Mouse (Mus musculus): Measurements from ENCODE around the gene Colgalt2. TPM values are rescaled to one million over a fixed set of nuclear protein-coding genes. Genes with fewer than 3 reads are reported as not detected.

Colgalt2 gene
- polyA plus RNA-seq, 1 experiment: 0.63 TPM

- 47% methylated on average over 22 of the region's 22 CpGs for WGBS
Observed at GRCm38 (mm10) chr1:152407021-152407946, 7.7 kb downstream of the Colgalt2 start.

GRCm38 (mm10) chr1:152409356-152409755, 9.7 kb downstream of the Colgalt2 start:
- 77% methylated on average over 4 of the region's 4 CpGs for WGBS
- Histone ChIP-seq H3K27ac (ENCODE audit: insufficient read depth, low read depth, low read length) (no peak overlapping the region), H3K4me1 (ENCODE audit: control insufficient read depth, insufficient read depth, insufficient read length, low read length) (no peaks in the 10 kb centered on the region), H3K4me3 (ENCODE audit: low read depth, low read length) (no peak overlapping the region), H3K27me3 (ENCODE audit: control insufficient read depth, insufficient read depth, low read length) (no peaks in the 10 kb centered on the region), H3K36me3 (ENCODE audit: control insufficient read depth, insufficient read depth, low read length) (no peaks in the 10 kb centered on the region)
- no peak for TF ChIP-seq CTCF (IDR thresholded peaks at IDR 0.05; ENCODE audit: extremely low read depth, insufficient read length, insufficient replicate concordance, low read depth, low read length)
- TF ChIP-seq POLR2A (IDR thresholded peaks at IDR 0.05; ENCODE audit: low read depth, low read length): no peak

More at GRCm38 (mm10) chr1:152407021-152407946, 7.7 kb downstream of the Colgalt2 start:
- no peaks in the 10 kb centered on the region for H3K4me1 ChIP-seq (ENCODE audit: control insufficient read depth, insufficient read depth, insufficient read length, low read length)
- no peak for TF ChIP-seq CTCF (IDR thresholded peaks at IDR 0.05; ENCODE audit: extremely low read depth, insufficient read length, insufficient replicate concordance, low read depth, low read length)
- H3K4me3 ChIP-seq (ENCODE audit: low read depth, low read length): no peak overlapping the region
- H3K27ac ChIP-seq (ENCODE audit: insufficient read depth, low read depth, low read length): no peak overlapping the region
- H3K36me3 ChIP-seq (ENCODE audit: control insufficient read depth, insufficient read depth, low read length): no peaks in the 10 kb centered on the region
- no peaks in the 10 kb centered on the region for H3K27me3 ChIP-seq (ENCODE audit: control insufficient read depth, insufficient read depth, low read length)

GRCm38 (mm10) chr1:152410657-152411056, 11.0 kb downstream of the Colgalt2 start:
- Histone ChIP-seq H3K27me3 (ENCODE audit: control insufficient read depth, insufficient read depth, low read length) (no peaks in the 10 kb centered on the region), H3K4me1 (ENCODE audit: control insufficient read depth, insufficient read depth, insufficient read length, low read length) (no peaks in the 10 kb centered on the region), H3K27ac (ENCODE audit: insufficient read depth, low read depth, low read length) (no peak overlapping the region), H3K36me3 (ENCODE audit: control insufficient read depth, insufficient read depth, low read length) (no peaks in the 10 kb centered on the region), H3K4me3 (ENCODE audit: low read depth, low read length) (no peak overlapping the region)
- TF ChIP-seq CTCF (IDR thresholded peaks at IDR 0.05; ENCODE audit: extremely low read depth, insufficient read length, insufficient replicate concordance, low read depth, low read length): no peak
- TF ChIP-seq POLR2A (IDR thresholded peaks at IDR 0.05; ENCODE audit: low read depth, low read length): no peak
- 84% methylated on average over 3 of the region's 3 CpGs for WGBS

- no peak overlapping the region for H3K4me3 ChIP-seq (ENCODE audit: low read depth, low read length)
- WGBS: 86% methylated on average over 2 of the region's 2 CpGs
- no peaks in the 10 kb centered on the region for H3K27me3 ChIP-seq (ENCODE audit: control insufficient read depth, insufficient read depth, low read length)
- no peaks in the 10 kb centered on the region for H3K36me3 ChIP-seq (ENCODE audit: control insufficient read depth, insufficient read depth, low read length)
- H3K27ac ChIP-seq (ENCODE audit: insufficient read depth, low read depth, low read length): no peak overlapping the region
- no peaks in the 10 kb centered on the region for H3K4me1 ChIP-seq (ENCODE audit: control insufficient read depth, insufficient read depth, insufficient read length, low read length)
- TF ChIP-seq CTCF (IDR thresholded peaks at IDR 0.05; ENCODE audit: extremely low read depth, insufficient read length, insufficient replicate concordance, low read depth, low read length) (no peak), POLR2A (IDR thresholded peaks at IDR 0.05; ENCODE audit: low read depth, low read length) (no peak)
Observed at GRCm38 (mm10) chr1:152413116-152413515, 13.5 kb downstream of the Colgalt2 start.

- Histone ChIP-seq H3K36me3 (ENCODE audit: control insufficient read depth, insufficient read depth, low read length) (no peaks in the 10 kb centered on the region), H3K4me3 (ENCODE audit: low read depth, low read length) (no peak overlapping the region), H3K27ac (ENCODE audit: insufficient read depth, low read depth, low read length) (no peak overlapping the region), H3K4me1 (ENCODE audit: control insufficient read depth, insufficient read depth, insufficient read length, low read length) (no peaks in the 10 kb centered on the region), H3K27me3 (ENCODE audit: control insufficient read depth, insufficient read depth, low read length) (no peaks in the 10 kb centered on the region)
- TF ChIP-seq POLR2A (IDR thresholded peaks at IDR 0.05; ENCODE audit: low read depth, low read length) (no peak), CTCF (IDR thresholded peaks at IDR 0.05; ENCODE audit: extremely low read depth, insufficient read length, insufficient replicate concordance, low read depth, low read length) (no peak)
- 69% methylated on average over 1 of the region's 1 CpGs for WGBS
Observed at GRCm38 (mm10) chr1:152413961-152414360, 14.3 kb downstream of the Colgalt2 start.

- Histone ChIP-seq H3K4me3 (ENCODE audit: low read depth, low read length) (no peak overlapping the region), H3K27me3 (ENCODE audit: control insufficient read depth, insufficient read depth, low read length) (no peaks in the 10 kb centered on the region), H3K4me1 (ENCODE audit: control insufficient read depth, insufficient read depth, insufficient read length, low read length) (no peaks in the 10 kb centered on the region), H3K27ac (ENCODE audit: insufficient read depth, low read depth, low read length) (no peak overlapping the region), H3K36me3 (ENCODE audit: control insufficient read depth, insufficient read depth, low read length) (no peaks in the 10 kb centered on the region)
- WGBS: 82% methylated on average over 10 of the region's 10 CpGs
- TF ChIP-seq CTCF (IDR thresholded peaks at IDR 0.05; ENCODE audit: extremely low read depth, insufficient read length, insufficient replicate concordance, low read depth, low read length) (no peak), POLR2A (IDR thresholded peaks at IDR 0.05; ENCODE audit: low read depth, low read length) (no peak)
Observed at GRCm38 (mm10) chr1:152414451-152414850, 14.8 kb downstream of the Colgalt2 start.

- Histone ChIP-seq H3K36me3 (ENCODE audit: control insufficient read depth, insufficient read depth, low read length) (no peaks in the 10 kb centered on the region), H3K4me1 (ENCODE audit: control insufficient read depth, insufficient read depth, insufficient read length, low read length) (no peaks in the 10 kb centered on the region), H3K4me3 (ENCODE audit: low read depth, low read length) (no peak overlapping the region), H3K27ac (ENCODE audit: insufficient read depth, low read depth, low read length) (no peak overlapping the region), H3K27me3 (ENCODE audit: control insufficient read depth, insufficient read depth, low read length) (no peaks in the 10 kb centered on the region)
- 74% methylated on average over 13 of the region's 13 CpGs for WGBS
- TF ChIP-seq POLR2A (IDR thresholded peaks at IDR 0.05; ENCODE audit: low read depth, low read length) (no peak), CTCF (IDR thresholded peaks at IDR 0.05; ENCODE audit: extremely low read depth, insufficient read length, insufficient replicate concordance, low read depth, low read length) (no peak)
Observed at GRCm38 (mm10) chr1:152416306-152416904, 16.8 kb downstream of the Colgalt2 start.

Measured in small intestine, adult 2 months (tissue).